Mouse (Mus musculus) layer of hippocampus, postnatal 10 days (tissue): Measurements from ENCODE around the gene Gsap. TPM values are rescaled to one million over a fixed set of nuclear protein-coding genes. Genes with fewer than 3 reads are reported as not detected.
A peak's percentile ranks its signal among the peaks of the same experiment; 100 is the strongest.
"Not testable (repeated sequence)": the region's sequence is repeated elsewhere in the genome, so short reads cannot be mapped to it uniquely, and the experiment has no call there.

Experiments
- DNase-seq, 2 experiments: peaks; one replicate each; pipeline ENCODE4 v3.0.0; 2021; ENCODE audit warnings: low spot score in 2 of 2
- total RNA-seq, 2 experiments: library from RNA; stranded (reverse); gene quantifications; 2 replicates each; pipeline ENCODE4 v1.2.3; 2021

The Gsap gene
- total RNA-seq, 2 experiments from 2014 or later = 11.6 to 13.0 TPM

- no peak for DNase-seq
Observed at GRCm38 (mm10) chr5:21301011-21301410, 115.0 kb downstream of the Gsap start.

GRCm38 (mm10) chr5:21307165-21307564 lies 121.1 kb downstream of the Gsap start:
- DNase-seq = no peak

- no peak for DNase-seq
Observed at GRCm38 (mm10) chr5:21314696-21315095, 128.6 kb downstream of the Gsap start.

GRCm38 (mm10) chr5:21320138-21320537 lies 134.1 kb downstream of the Gsap start:
- DNase-seq = no peak

GRCm38 (mm10) chr5:21326494-21326893 lies 140.4 kb downstream of the Gsap start:
- peak; percentile 33 to 37 for DNase-seq

- no peak for DNase-seq
Observed at GRCm38 (mm10) chr5:21328560-21328959, 142.5 kb downstream of the Gsap start.

GRCm38 (mm10) chr5:21329672-21330665 lies 143.9 kb downstream of the Gsap start:
- DNase-seq = no peak

GRCm38 (mm10) chr5:21331656-21332055 lies 145.6 kb downstream of the Gsap start:
- DNase-seq = no peak

- no peak for DNase-seq
Observed at GRCm38 (mm10) chr5:21332119-21332518, 146.1 kb downstream of the Gsap start.

- DNase-seq = not testable (repeated sequence)
Observed at GRCm38 (mm10) chr5:21342265-21342664, 156.2 kb downstream of the Gsap start.

GRCm38 (mm10) chr5:21348366-21348765 lies 162.3 kb downstream of the Gsap start:
- no peak for DNase-seq

- DNase-seq = no peak
Observed at GRCm38 (mm10) chr5:21351678-21352077, 165.6 kb downstream of the Gsap start.

- no peak for DNase-seq
Observed at GRCm38 (mm10) chr5:21358648-21359047, 172.6 kb downstream of the Gsap start.

GRCm38 (mm10) chr5:21363343-21363742 lies 177.3 kb downstream of the Gsap start:
- DNase-seq = no peak

Other genes with a start within 250 kb of the Gsap start
- 10 to 100 TPM; 15.4 to 15.6 TPM for gene Rsbn1l, start 229.9 kb upstream of the Gsap start, total RNA-seq
- 10 to 100 TPM; 46.1 to 49.7 TPM for gene Ptpn12, start 130.3 kb upstream of the Gsap start, total RNA-seq
- gene Fgl2, start 186.4 kb downstream of the Gsap start, total RNA-seq = 1 to 10 TPM; 2.9 to 3.7 TPM
- gene Ccdc146, start 238.4 kb downstream of the Gsap start, total RNA-seq = under 1 TPM; 0.71 to 0.82 TPM
- gene Fam185a, start 238.7 kb downstream of the Gsap start, total RNA-seq = 10 to 100 TPM; 12.7 to 12.9 TPM